Mouse (Mus musculus): Measurements from ENCODE around the gene Apobec1.

- TF ChIP-seq POLR2A (IDR thresholded peaks at IDR 0.05; ENCODE audit: borderline replicate concordance, extremely low read depth, insufficient read depth, insufficient read length, poor library complexity, severe bottlenecking) (no peak), CTCF (IDR thresholded peaks at IDR 0.05; ENCODE audit: borderline replicate concordance, extremely low read depth, insufficient read depth, insufficient read length) (peak; percentile 88)
Observed at GRCm38 (mm10) chr6:122560427-122560826, 41.8 kb downstream of the Apobec1 start.

All from brain, embryonic 14.5 days (tissue).